Mouse (Mus musculus) stomach, embryonic 15.5 days (tissue): ENCODE data around the gene Pappa. TPM values are rescaled to one million over a fixed set of nuclear protein-coding genes. Genes with fewer than 3 reads are reported as not detected.

Experiments used
- ATAC-seq: fragments of 200-750 bp; cut with Nextera tagmentation; 2 replicates; pipeline ENCODE4 v1.8.0; 2017; ENCODE audit warnings: low read depth, moderate number of reproducible peaks, moderate TSS enrichment; ENCODE audit not compliant: insufficient read depth, low FRiP score
- H3K27ac ChIP-seq: fragments of 300-500 bp; sonication (generic); 2 replicates; pipeline ENCODE4 v1.5.1; 2015; ENCODE audit warnings: mild to moderate bottlenecking, inconsistent platforms
- H3K27me3 ChIP-seq: fragments of 300-500 bp; sonication (generic); replicated peaks from 2 replicates; pipeline ENCODE4 v1.6.1; 2015; ENCODE audit warnings: inconsistent platforms
- H3K36me3 ChIP-seq: fragments of 300-500 bp; sonication (generic); 2 replicates; pipeline ENCODE4 v1.6.1; 2015; ENCODE audit warnings: inconsistent platforms
- H3K4me1 ChIP-seq: fragments of 300-500 bp; sonication (generic); 2 replicates; pipeline ENCODE4 v1.6.1; 2015; ENCODE audit warnings: inconsistent platforms
- H3K4me2 ChIP-seq: fragments of 300-500 bp; sonication (generic); 2 replicates; pipeline ENCODE4 v1.6.1; 2015; ENCODE audit warnings: mild to moderate bottlenecking, inconsistent platforms
- H3K4me3 ChIP-seq: fragments of 300-500 bp; sonication (generic); replicated peaks from 2 replicates; pipeline ENCODE4 v1.5.1; 2015; ENCODE audit warnings: inconsistent platforms
- H3K9ac ChIP-seq: fragments of 300-500 bp; sonication (generic); 2 replicates; pipeline ENCODE4 v1.6.1; 2015; ENCODE audit warnings: inconsistent platforms
- H3K9me3 ChIP-seq: fragments of 300-500 bp; sonication (generic); 2 replicates; pipeline ENCODE4 v1.6.1; 2016; ENCODE audit warnings: inconsistent platforms
- WGBS: fragments of 180-500 bp; shearing (Covaris S2); methylation state at CpG from one replicate; pipeline ENCODE4 v1.1.7; 2015; 5-methylcytosine and 5-hydroxymethylcytosine counted together
- polyA plus RNA-seq: library from polyadenylated mRNA; unstranded; fragments of >200 nt; fragmentation: Nextera tagmentation; extraction: Ambion mirVana; gene quantifications from 2 replicates; pipeline ENCODE4 v1.2.1, GENCODE M21; 2015

Gene Pappa
- polyA plus RNA-seq, 1 experiment from 2014 or later = 1.1 TPM

- Histone ChIP-seq H3K9me3 (no peaks in the 10 kb centered on the region), H3K4me1 (no peaks in the 10 kb centered on the region), H3K4me3 (no peak overlapping the region), H3K4me2 (no peak overlapping the region), H3K27ac (no peak overlapping the region), H3K27me3 (no peaks in the 10 kb centered on the region), H3K9ac (no peak overlapping the region), H3K36me3 (no peaks in the 10 kb centered on the region)
- 57% methylated on average over 1 of the region's 1 CpGs for WGBS
- no peak for ATAC-seq
These were observed 249.9 kb downstream of the Pappa start for GRCm38 (mm10) chr4:65373841-65374240.

DNA sequence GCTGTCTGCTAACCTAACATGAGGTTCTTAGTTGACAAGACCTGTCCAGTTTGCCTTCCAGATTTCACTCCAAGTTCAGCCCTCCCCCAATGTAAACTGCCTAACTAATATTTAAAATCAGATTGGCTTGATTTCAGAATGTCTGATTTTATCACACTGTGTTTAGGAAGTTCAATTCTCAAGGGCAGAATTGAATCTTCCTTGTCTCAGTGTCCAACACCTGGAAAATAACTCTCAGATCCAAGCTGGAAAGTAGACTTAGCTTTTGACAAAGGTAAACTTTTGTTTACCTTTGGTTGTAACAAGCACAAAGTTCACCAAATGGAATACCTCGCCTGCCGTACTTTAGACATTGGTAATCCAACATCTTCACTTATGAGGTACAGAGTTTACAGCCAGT, 252.6 kb downstream of the Pappa start:
- WGBS = 71% methylated on average over 2 of the region's 2 CpGs
- Histone ChIP-seq H3K27ac (no peak overlapping the region), H3K4me2 (no peak overlapping the region), H3K36me3 (no peaks in the 10 kb centered on the region), H3K9me3 (no peaks in the 10 kb centered on the region), H3K4me1 (no peaks in the 10 kb centered on the region), H3K4me3 (no peak overlapping the region), H3K27me3 (no peaks in the 10 kb centered on the region), H3K9ac (no peak overlapping the region)
- no peak for ATAC-seq

DNA sequence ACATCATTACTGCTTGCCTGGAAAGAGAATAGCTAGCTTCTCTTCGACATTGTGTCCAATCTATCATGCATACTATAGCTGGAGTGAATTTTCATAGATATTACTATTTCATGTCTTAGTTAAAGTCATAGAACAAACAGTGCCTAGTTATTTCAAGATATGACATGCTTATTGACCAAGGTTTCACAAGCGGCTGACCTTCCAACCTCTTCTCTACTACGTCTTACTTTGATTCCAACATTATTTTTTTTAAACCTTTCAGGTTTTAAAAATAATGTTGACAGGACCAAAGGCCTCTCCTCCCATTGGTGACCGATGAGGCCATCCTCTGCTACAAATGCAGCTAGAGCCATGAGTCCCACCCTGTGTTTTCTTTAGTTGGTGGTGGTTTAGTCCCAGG, 255.5 kb downstream of the Pappa start:
- H3K4me3 ChIP-seq = no peak overlapping the region
- H3K27ac ChIP-seq = no peak overlapping the region
- H3K4me2 ChIP-seq = no peak overlapping the region
- H3K27me3 ChIP-seq = no peaks in the 10 kb centered on the region
- no peak for ATAC-seq
- 77% methylated on average over 4 of the region's 4 CpGs for WGBS
- H3K9me3 ChIP-seq = no peaks in the 10 kb centered on the region
- H3K4me1 ChIP-seq = no peaks in the 10 kb centered on the region
- no peaks in the 10 kb centered on the region for H3K36me3 ChIP-seq
- H3K9ac ChIP-seq = no peak overlapping the region

GRCm38 (mm10) chr4:65383070-65383469, 259.1 kb downstream of the Pappa start:
- WGBS = 83% methylated on average over 4 of the region's 4 CpGs
- no peaks in the 10 kb centered on the region for H3K36me3 ChIP-seq
- no peaks in the 10 kb centered on the region for H3K9me3 ChIP-seq
- no peak overlapping the region for H3K4me2 ChIP-seq
- H3K27ac ChIP-seq = no peak overlapping the region
- no peaks in the 10 kb centered on the region for H3K4me1 ChIP-seq
- no peaks in the 10 kb centered on the region for H3K27me3 ChIP-seq
- no peak overlapping the region for H3K4me3 ChIP-seq
- no peak overlapping the region for H3K9ac ChIP-seq
- ATAC-seq = no peak

- H3K9ac ChIP-seq = no peak overlapping the region
- H3K4me1 ChIP-seq = no peaks in the 10 kb centered on the region
- no peak for ATAC-seq
- H3K4me3 ChIP-seq = no peak overlapping the region
- no peak overlapping the region for H3K27ac ChIP-seq
- no peaks in the 10 kb centered on the region for H3K36me3 ChIP-seq
- H3K4me2 ChIP-seq = no peak overlapping the region
- no peaks in the 10 kb centered on the region for H3K9me3 ChIP-seq
- WGBS = 67% methylated on average over 4 of the region's 4 CpGs
- H3K27me3 ChIP-seq = no peaks in the 10 kb centered on the region
These were observed 267.0 kb downstream of the Pappa start for GRCm38 (mm10) chr4:65391001-65391400.

- WGBS = 47% methylated on average over 3 of the region's 3 CpGs
- H3K4me2 ChIP-seq = no peak overlapping the region
- no peak overlapping the region for H3K9ac ChIP-seq
These were observed 272.8 kb downstream of the Pappa start for GRCm38 (mm10) chr4:65396806-65397205.

GRCm38 (mm10) chr4:65399457-65399856, 275.5 kb downstream of the Pappa start:
- Histone ChIP-seq H3K4me1 (0 out of 2 replicates have a peak, but pooled peaks cover 4% of the 10 kb centered on the region), H3K27ac (no peak overlapping the region), H3K4me3 (no peak overlapping the region), H3K9ac (no peak overlapping the region), H3K4me2 (no peak overlapping the region), H3K9me3 (no peaks in the 10 kb centered on the region), H3K36me3 (no peaks in the 10 kb centered on the region), H3K27me3 (no peaks in the 10 kb centered on the region)
- ATAC-seq = no peak
- WGBS = 93% methylated on average over 4 of the region's 4 CpGs

More at GRCm38 (mm10) chr4:65396806-65397205, 272.8 kb downstream of the Pappa start:
- H3K4me3 ChIP-seq = no peak overlapping the region
- no peak for ATAC-seq
- no peaks in the 10 kb centered on the region for H3K36me3 ChIP-seq
- H3K27me3 ChIP-seq = no peaks in the 10 kb centered on the region
- no peak overlapping the region for H3K27ac ChIP-seq
- no peaks in the 10 kb centered on the region for H3K9me3 ChIP-seq
- H3K4me1 ChIP-seq = no peaks in the 10 kb centered on the region

- H3K9ac ChIP-seq = no peak overlapping the region
- H3K4me3 ChIP-seq = no peak overlapping the region
- WGBS = 81% methylated on average over 5 of the region's 5 CpGs
- H3K27me3 ChIP-seq = no peaks in the 10 kb centered on the region
- no peaks in the 10 kb centered on the region for H3K9me3 ChIP-seq
- H3K4me2 ChIP-seq = no peak overlapping the region
- no peaks in the 10 kb centered on the region for H3K36me3 ChIP-seq
- H3K4me1 ChIP-seq = 0 out of 2 replicates have a peak, but pooled peaks cover 4% of the 10 kb centered on the region
- H3K27ac ChIP-seq = no peak overlapping the region
- ATAC-seq = no peak
These were observed 278.3 kb downstream of the Pappa start for GRCm38 (mm10) chr4:65402286-65402685.

GRCm38 (mm10) chr4:65402836-65403634, 279.1 kb downstream of the Pappa start:
- H3K4me3 ChIP-seq = no peak overlapping the region
- 59% methylated on average over 6 of the region's 6 CpGs for WGBS
- no peak overlapping the region for H3K27ac ChIP-seq
- H3K36me3 ChIP-seq = no peaks in the 10 kb centered on the region
- H3K9ac ChIP-seq = no peak overlapping the region
- 0 out of 2 replicates have a peak, but pooled peaks cover 4% of the 10 kb centered on the region for H3K4me1 ChIP-seq
- H3K27me3 ChIP-seq = no peaks in the 10 kb centered on the region
- peak; percentile 47; the same call in 1 of the 2 replicates for ATAC-seq
- no peaks in the 10 kb centered on the region for H3K9me3 ChIP-seq
- H3K4me2 ChIP-seq = no peak overlapping the region
